ENCODE assay signal across 28 mouse cellular contexts in the genomic region with DNA sequence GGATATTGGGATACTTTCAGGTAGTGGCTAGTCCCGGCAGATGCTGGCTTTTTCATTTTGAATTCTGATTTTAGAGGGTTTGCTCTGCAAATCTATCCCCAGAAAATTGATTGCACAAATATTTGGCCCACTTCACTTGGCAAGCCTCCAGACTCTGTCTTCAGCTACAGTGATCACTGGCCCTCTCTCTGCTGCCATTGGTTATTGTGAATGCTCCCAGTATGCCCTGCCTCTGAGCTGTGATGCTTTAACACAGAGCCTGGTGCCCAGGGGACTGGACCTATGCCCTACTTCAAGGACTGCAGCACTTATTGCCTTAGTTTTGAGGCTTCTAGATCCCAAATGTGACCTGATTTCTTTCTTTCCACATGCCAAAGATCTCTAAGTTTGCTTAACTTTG.
A peak's percentile ranks its signal among the peaks of the same experiment; 100 is the strongest.
DNase-seq lines count a peak whose midpoint lies in the region; ATAC-seq and TF ChIP-seq lines count a peak whose summit lies in the region.
"Had no signal": no experiment of that assay in that cellular context is flagged by ENCODE, and none has a peak within 500 bp of the region (broad histone marks: within the 10 kb centered on the region; RNA-seq: fewer than 3 reads in every experiment).

No protein-coding gene starts in this region.

- H3K4me1 ChIP-seq in lung, embryonic 14.5 days (ENCODE audit: insufficient read depth), result no peaks in the 10 kb centered on the region
- H3K4me1 ChIP-seq: embryonic facial prominence, embryonic 10.5 days; hindbrain, embryonic 15.5 days; megakaryocyte, embryonic 14.5 days; midbrain, embryonic 12.5 days; neural tube, embryonic 15.5 days had no signal

- H3K9me3 ChIP-seq in lung, embryonic 14.5 days (ENCODE audit: low read depth, low read length), result no peaks in the 10 kb centered on the region
- H3K9me3 ChIP-seq: embryonic facial prominence, embryonic 10.5 days; embryonic facial prominence, embryonic 15.5 days; forebrain, embryonic 12.5 days; hindbrain, embryonic 10.5 days; hindbrain, embryonic 15.5 days; midbrain, embryonic 12.5 days; neural tube, embryonic 15.5 days had no signal

- no peak overlapping the region for H3K9ac ChIP-seq in lung, embryonic 14.5 days
- H3K9ac ChIP-seq: embryonic facial prominence, embryonic 15.5 days; forebrain, embryonic 12.5 days; hindbrain, embryonic 15.5 days; midbrain, embryonic 12.5 days; neural tube, embryonic 15.5 days had no signal

- 63% methylated on average over 1 of the region's 1 CpGs for WGBS in lung, embryonic 14.5 days

- H3K27me3 ChIP-seq in lung, embryonic 14.5 days (ENCODE audit: insufficient read depth, low read length), result no peaks in the 10 kb centered on the region
- H3K27me3 ChIP-seq: CH12.LX; embryonic facial prominence, embryonic 15.5 days; hindbrain, embryonic 15.5 days; megakaryocyte, embryonic 14.5 days; neural tube, embryonic 15.5 days had no signal

- TF ChIP-seq CTCF in lung, embryonic 14.5 days (IDR thresholded peaks at IDR 0.05; ENCODE audit: low read depth), result no peak

- no peak for ATAC-seq in lung, embryonic 14.5 days (ENCODE audit: insufficient read depth)
- ATAC-seq: inflammation-experienced regulatory T-cells, adult 6 months had no signal

- intact Hi-C loops in gastrocnemius, postnatal 14 days (cut with DNase I; ENCODE audit: low total_unique reads), result no loop called here

- H3K4me2 ChIP-seq in lung, embryonic 14.5 days, result no peak overlapping the region
- H3K4me2 ChIP-seq: embryonic facial prominence, embryonic 15.5 days; forebrain, embryonic 12.5 days; hindbrain, embryonic 15.5 days; midbrain, embryonic 12.5 days; neural tube, embryonic 15.5 days had no signal

- H3K36me3 ChIP-seq in lung, embryonic 14.5 days (ENCODE audit: insufficient read depth), result no peaks in the 10 kb centered on the region
- H3K36me3 ChIP-seq: embryonic facial prominence, embryonic 10.5 days; embryonic facial prominence, embryonic 15.5 days; forebrain, embryonic 12.5 days; hindbrain, embryonic 10.5 days; hindbrain, embryonic 15.5 days; midbrain, embryonic 12.5 days had no signal

- H3K4me3 ChIP-seq in lung, embryonic 14.5 days (ENCODE audit: low read depth, low read length), result no peak overlapping the region
- H3K4me3 ChIP-seq: embryonic facial prominence, embryonic 10.5 days; embryonic facial prominence, embryonic 15.5 days; forebrain, embryonic 12.5 days; hindbrain, embryonic 10.5 days; hindbrain, embryonic 15.5 days; megakaryocyte, embryonic 14.5 days; midbrain, embryonic 12.5 days; neural tube, embryonic 15.5 days had no signal

- DNase-seq in adrenal gland, adult 2 months, result peak; percentile 35
- no peak for DNase-seq in adrenal gland, postnatal 4 days (ENCODE audit: low spot score in 2 of 2)
- peak; percentile 30 for DNase-seq in gastrocnemius, adult 18-20 months (ENCODE audit: low spot score)
- no peak for DNase-seq in gastrocnemius, postnatal 14 days
- DNase-seq in lung, embryonic 14.5 days, result peak; percentile 46
- no peak for DNase-seq in lung, postnatal 25 days (ENCODE audit: low spot score)
- no peak for DNase-seq in left cerebral cortex, adult 11 months (ENCODE audit: low spot score)
- DNase-seq: cerebellum, adult 2 months; cerebellum, postnatal 25 days; heart, postnatal 14 days; kidney, adult 11 months; kidney, postnatal 14 days; layer of hippocampus, adult 9-11 months; liver; lung, postnatal 4 days; retina, postnatal 1 day; right cerebral cortex, postnatal 14 days; thymus, postnatal 14 days had no signal

- H3K27ac ChIP-seq in lung, embryonic 14.5 days (ENCODE audit: low read depth), result no peak overlapping the region
- H3K27ac ChIP-seq: embryonic facial prominence, embryonic 10.5 days; embryonic facial prominence, embryonic 15.5 days; forebrain, embryonic 12.5 days; hindbrain, embryonic 10.5 days; hindbrain, embryonic 15.5 days; midbrain, embryonic 12.5 days; neural tube, embryonic 15.5 days had no signal

Comparison
In these comparisons a context has a peak if more than half of its experiments do, and no peak if none do; other contexts are left out.
1. DNase-seq: peak in adrenal gland, adult 2 months (single experiment), gastrocnemius, adult 18-20 months (single experiment) and lung, embryonic 14.5 days (single experiment); none in adrenal gland, postnatal 4 days (0 of 2), gastrocnemius, postnatal 14 days (single experiment), lung, postnatal 25 days (single experiment) and left cerebral cortex, adult 11 months (single experiment).